Mouse (Mus musculus): ENCODE measurements around the gene Tubgcp3. TPM values are rescaled to one million over a fixed set of nuclear protein-coding genes. Genes with fewer than 3 reads are reported as not detected.

The Tubgcp3 gene
- polyA plus RNA-seq, 1 experiment from 2014 or later: 52.7 TPM

GRCm38 (mm10) chr8:12576003-12576402, 96.0 kb downstream of the Tubgcp3 start:
- 69% methylated on average over 5 of the region's 5 CpGs for WGBS
- Histone ChIP-seq H3K4me2 (replicated peaks; ENCODE audit: low read depth, low read length) (no peak overlapping the region), H3K9ac (ENCODE audit: low read depth, low read length) (no peak overlapping the region), H3K4me3 (ENCODE audit: low read length) (no peak overlapping the region), H3K4me1 (ENCODE audit: control insufficient read depth, insufficient read depth, low read length) (no peaks in the 10 kb centered on the region), H3K27me3 (ENCODE audit: control insufficient read depth, insufficient read depth, low read length) (no peaks in the 10 kb centered on the region), H3K27ac (ENCODE audit: low read depth, low read length) (no peak overlapping the region), H3K36me3 (ENCODE audit: control insufficient read depth, insufficient read depth, low read length) (no peaks in the 10 kb centered on the region), H3K9me3 (ENCODE audit: control insufficient read depth, low read length) (no peaks in the 10 kb centered on the region)
- ATAC-seq (ENCODE audit: low FRiP score, low TSS enrichment): no peak

DNA sequence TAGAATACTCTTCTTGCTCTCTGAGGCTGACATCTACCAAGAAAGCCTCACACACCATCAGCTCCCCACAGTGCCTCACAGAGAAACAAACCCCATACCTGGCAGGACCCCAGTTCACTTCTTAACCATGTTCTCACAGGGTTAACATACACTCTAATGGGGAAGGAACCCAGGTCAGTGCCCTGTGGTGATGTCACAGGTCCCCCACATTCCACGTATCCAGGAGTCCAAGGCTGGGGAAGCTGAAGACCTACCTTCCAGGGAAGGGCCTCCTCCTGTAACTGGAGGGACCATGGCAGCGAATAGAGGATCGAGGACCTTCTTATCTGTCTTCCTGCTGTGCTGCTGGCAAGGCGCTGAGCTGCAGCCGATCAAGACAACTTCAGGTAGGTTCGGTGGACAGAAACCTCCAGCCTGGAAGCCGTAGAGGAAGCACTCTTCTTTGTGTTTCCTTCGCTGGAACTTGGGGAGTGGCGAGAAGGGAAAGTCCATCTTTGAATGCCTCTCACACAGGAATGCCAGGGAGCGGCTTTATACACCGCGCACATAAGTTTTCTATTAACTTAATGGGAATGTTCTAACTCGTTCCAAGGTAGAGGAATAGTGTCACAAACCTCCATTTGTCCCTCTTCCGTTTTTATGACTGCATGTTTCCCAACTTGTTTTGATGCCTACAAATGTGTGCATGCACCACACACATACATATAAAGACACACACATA, 99.1 kb downstream of the Tubgcp3 start, which contains the start of gene Spaca7:
Gene Spaca7, plus strand, starts transcription at position 216 of the 721 bp plus-strand sequence.
- no peaks in the 10 kb centered on the region for H3K27me3 ChIP-seq (ENCODE audit: control insufficient read depth, insufficient read depth, low read length)
- no peaks in the 10 kb centered on the region for H3K4me1 ChIP-seq (ENCODE audit: control insufficient read depth, insufficient read depth, low read length)
- H3K9me3 ChIP-seq (ENCODE audit: control insufficient read depth, low read length): no peaks in the 10 kb centered on the region
- H3K36me3 ChIP-seq (ENCODE audit: control insufficient read depth, insufficient read depth, low read length): no peaks in the 10 kb centered on the region
- no peak within 1 kb of the TSS for H3K4me3 ChIP-seq (ENCODE audit: low read length)
- no peak for ATAC-seq (ENCODE audit: low FRiP score, low TSS enrichment)
- H3K9ac ChIP-seq (ENCODE audit: low read depth, low read length): no peak within 1 kb of the TSS
- 66% methylated on average over 14 of the region's 14 CpGs for WGBS
- H3K27ac ChIP-seq (ENCODE audit: low read depth, low read length): no peak within 1 kb of the TSS
- H3K4me2 ChIP-seq (replicated peaks; ENCODE audit: low read depth, low read length): no peak within 1 kb of the TSS

- 47% methylated on average over 7 of the region's 7 CpGs for WGBS
- no peak overlapping the region for H3K27ac ChIP-seq (ENCODE audit: low read depth, low read length)
- no peak overlapping the region for H3K9ac ChIP-seq (ENCODE audit: low read depth, low read length)
- H3K4me3 ChIP-seq (ENCODE audit: low read length): no peak overlapping the region
- H3K27me3 ChIP-seq (ENCODE audit: control insufficient read depth, insufficient read depth, low read length): peaks cover 11% of the 10 kb centered on the region
- ATAC-seq (ENCODE audit: low FRiP score, low TSS enrichment): no peak
- no peaks in the 10 kb centered on the region for H3K9me3 ChIP-seq (ENCODE audit: control insufficient read depth, low read length)
- no peak overlapping the region for H3K4me2 ChIP-seq (replicated peaks; ENCODE audit: low read depth, low read length)
- H3K4me1 ChIP-seq (ENCODE audit: control insufficient read depth, insufficient read depth, low read length): no peaks in the 10 kb centered on the region
- H3K36me3 ChIP-seq (ENCODE audit: control insufficient read depth, insufficient read depth, low read length): no peaks in the 10 kb centered on the region
Observed at GRCm38 (mm10) chr8:12566509-12566908, 105.5 kb downstream of the Tubgcp3 start.

GRCm38 (mm10) chr8:12565488-12565887, 106.6 kb downstream of the Tubgcp3 start:
- WGBS: 73% methylated on average over 10 of the region's 10 CpGs
- Histone ChIP-seq H3K36me3 (ENCODE audit: control insufficient read depth, insufficient read depth, low read length) (no peaks in the 10 kb centered on the region), H3K4me1 (ENCODE audit: control insufficient read depth, insufficient read depth, low read length) (no peaks in the 10 kb centered on the region), H3K27me3 (ENCODE audit: control insufficient read depth, insufficient read depth, low read length) (peaks cover 11% of the 10 kb centered on the region), H3K4me2 (replicated peaks; ENCODE audit: low read depth, low read length) (no peak overlapping the region), H3K27ac (ENCODE audit: low read depth, low read length) (no peak overlapping the region), H3K9me3 (ENCODE audit: control insufficient read depth, low read length) (no peaks in the 10 kb centered on the region), H3K9ac (ENCODE audit: low read depth, low read length) (no peak overlapping the region), H3K4me3 (ENCODE audit: low read length) (no peak overlapping the region)
- no peak for ATAC-seq (ENCODE audit: low FRiP score, low TSS enrichment)

GRCm38 (mm10) chr8:12564307-12564706, 107.7 kb downstream of the Tubgcp3 start:
- WGBS: 2% methylated on average over 4 of the region's 4 CpGs
- Histone ChIP-seq H3K9me3 (ENCODE audit: control insufficient read depth, low read length) (no peaks in the 10 kb centered on the region), H3K4me2 (replicated peaks; ENCODE audit: low read depth, low read length) (no peak overlapping the region), H3K4me3 (ENCODE audit: low read length) (no peak overlapping the region), H3K27ac (ENCODE audit: low read depth, low read length) (no peak overlapping the region), H3K36me3 (ENCODE audit: control insufficient read depth, insufficient read depth, low read length) (no peaks in the 10 kb centered on the region), H3K9ac (ENCODE audit: low read depth, low read length) (no peak overlapping the region), H3K4me1 (ENCODE audit: control insufficient read depth, insufficient read depth, low read length) (no peaks in the 10 kb centered on the region), H3K27me3 (ENCODE audit: control insufficient read depth, insufficient read depth, low read length) (peaks cover 15% of the 10 kb centered on the region)
- ATAC-seq (ENCODE audit: low FRiP score, low TSS enrichment): no peak

Small RNA genes within 50 kb of the gene (microRNA-seq; reads per million reads assigned to microRNA genes)
- gene Gm26483: not detected

Other genes starting within 250 kb of the Tubgcp3 start
- 0.69 and 0.97 TPM in 2 replicates for gene Spaca7, start 99.2 kb downstream of the Tubgcp3 start, polyA plus RNA-seq (2014; fragmentation: Nextera tagmentation; extraction: Ambion mirVana)
- gene Atp11a, start 84.8 kb upstream of the Tubgcp3 start, polyA plus RNA-seq (2014; fragmentation: Nextera tagmentation; extraction: Ambion mirVana): 16.8 and 18.5 TPM in 2 replicates
- gene Mcf2l, start 201.6 kb upstream of the Tubgcp3 start, polyA plus RNA-seq (2014; fragmentation: Nextera tagmentation; extraction: Ambion mirVana): 12.6 and 22.4 TPM in 2 replicates

Data from kidney, embryonic 14.5 days (tissue).